Mouse (Mus musculus): ENCODE measurements around the gene Agk.

- TF ChIP-seq CTCF (IDR thresholded peaks at IDR 0.05; ENCODE audit: control insufficient read depth, insufficient read depth, insufficient read length) (no peak), MYOD1 (IDR thresholded peaks at IDR 0.05; ENCODE audit: control insufficient read depth, insufficient read length, low read depth) (no peak), MAX (IDR thresholded peaks at IDR 0.05) (no peak)
These were observed 118.4 kb downstream of the Agk start for GRCm38 (mm10) chr6:40443281-40443928.
